Mouse (Mus musculus) lung, adult 18-20 months (tissue): ENCODE measurements around the gene Igfbp4.

ENCODE experiments used
- DNase-seq, 2 experiments: peaks; one replicate each; pipeline ENCODE4 v3.0.0; 2022; ENCODE audit warnings: mixed read lengths in 2 of 2

Gene Igfbp4

DNA sequence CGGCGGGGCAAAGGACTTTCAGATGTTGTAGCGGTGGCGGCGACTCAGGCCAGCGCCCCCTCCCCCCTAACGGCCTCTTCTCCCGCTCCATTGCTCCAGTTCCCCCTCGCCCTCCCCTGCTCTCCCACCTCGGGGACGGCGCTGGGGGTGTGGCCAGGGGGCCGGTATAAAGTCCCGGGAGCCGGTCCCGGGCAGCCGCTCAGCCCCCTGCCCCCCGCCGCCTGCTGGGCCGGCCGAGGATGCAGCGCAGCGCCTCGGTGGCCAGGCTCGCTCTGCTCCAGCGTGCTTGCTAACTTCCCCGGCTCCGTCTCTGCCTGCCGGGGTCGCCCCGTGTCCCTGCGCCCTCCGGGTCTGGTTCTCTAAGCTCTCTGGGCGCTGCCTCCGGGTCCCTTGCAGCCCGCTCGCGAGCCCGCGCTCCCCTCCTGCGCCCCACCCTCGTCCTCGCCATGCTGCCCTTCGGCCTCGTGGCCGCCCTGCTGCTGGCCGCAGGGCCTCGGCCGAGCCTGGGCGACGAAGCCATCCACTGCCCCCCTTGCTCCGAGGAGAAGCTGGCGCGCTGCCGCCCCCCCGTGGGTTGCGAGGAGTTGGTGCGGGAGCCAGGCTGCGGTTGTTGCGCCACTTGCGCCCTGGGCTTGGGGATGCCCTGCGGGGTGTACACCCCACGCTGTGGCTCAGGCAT is at the start of gene Igfbp4:
Igfbp4 (plus strand) TSS at position 194 of the 679 bp plus-strand sequence.
- peak; percentile 63 to 64 for DNase-seq

DNA sequence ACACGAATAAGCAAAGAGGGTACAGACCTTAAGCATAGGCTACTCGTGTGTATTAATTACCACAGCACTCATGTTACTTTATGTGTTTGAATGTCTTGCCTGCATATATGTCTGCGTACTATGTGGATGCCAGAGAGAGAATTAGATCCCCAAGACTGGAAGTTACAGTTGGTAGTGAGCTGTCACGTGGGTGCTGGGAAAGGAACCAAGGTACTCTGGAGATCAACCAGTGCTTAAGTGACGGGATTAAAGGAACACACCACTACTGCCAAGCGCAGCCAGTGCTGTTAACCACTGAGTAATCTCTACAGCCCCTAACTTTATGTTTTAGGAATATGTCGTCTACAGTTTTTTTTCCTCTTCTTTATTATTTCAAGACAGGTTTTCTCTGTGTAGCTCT is 45.1 kb upstream of the Igfbp4 start:
- DNase-seq, result no peak

DNA sequence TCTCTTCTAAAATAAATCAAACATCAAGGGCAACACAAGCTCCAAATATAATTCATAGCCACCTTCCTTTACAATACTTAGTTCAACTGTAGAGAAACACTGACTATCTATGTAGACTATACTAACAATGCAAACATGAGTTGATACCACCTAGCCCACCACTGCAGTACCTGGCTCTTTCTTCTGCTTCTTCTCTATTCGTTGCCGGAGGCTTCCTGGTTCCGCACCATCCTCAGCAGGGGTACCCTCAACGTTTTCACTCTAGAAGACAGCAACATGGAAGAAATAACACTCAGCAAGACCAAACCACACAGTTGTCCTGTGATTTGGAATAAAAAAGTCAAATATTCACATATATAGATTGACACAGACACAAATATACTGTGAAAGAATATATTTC is 43.4 kb upstream of the Igfbp4 start:
- no peak for DNase-seq

DNA sequence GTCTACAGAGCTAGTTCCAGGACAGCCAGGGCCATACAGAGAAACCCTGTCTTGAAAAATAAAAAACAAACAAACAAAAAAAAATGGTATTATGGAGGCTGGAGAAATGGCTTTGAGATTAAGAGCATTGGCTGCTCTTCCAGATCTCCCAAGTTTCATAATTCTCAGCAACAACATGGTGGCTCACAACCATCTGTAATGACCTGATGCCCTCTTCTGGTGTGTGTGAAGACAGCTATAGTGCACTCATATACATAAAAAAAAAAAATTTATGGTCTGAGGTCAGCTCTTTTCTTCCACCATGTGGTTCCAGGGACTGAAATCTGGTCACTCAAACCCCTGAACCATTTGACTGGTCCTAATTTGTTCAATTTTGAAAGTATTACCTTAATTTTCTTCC is 42.3 kb upstream of the Igfbp4 start:
- DNase-seq, result no peak

DNA sequence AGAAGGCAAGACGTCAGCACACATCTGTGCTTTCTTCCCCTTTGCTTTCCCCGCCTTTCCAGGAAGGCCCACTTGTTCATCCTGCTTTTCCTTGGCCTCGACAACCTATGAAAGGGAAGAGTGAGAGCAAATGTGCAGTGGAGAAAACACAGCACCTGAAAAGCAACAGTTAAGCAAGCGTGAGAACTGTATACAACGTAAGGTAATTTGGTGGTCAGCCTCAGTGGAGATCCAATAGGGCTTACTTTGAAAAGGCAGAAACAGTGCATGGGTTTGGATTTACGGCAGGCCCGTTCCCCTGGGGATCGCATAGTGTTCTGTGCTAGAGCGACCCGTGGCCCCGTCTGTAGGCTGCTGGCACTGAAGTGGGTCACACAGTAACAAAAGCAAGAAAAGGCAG is 41.8 kb upstream of the Igfbp4 start:
- no peak for DNase-seq

DNA sequence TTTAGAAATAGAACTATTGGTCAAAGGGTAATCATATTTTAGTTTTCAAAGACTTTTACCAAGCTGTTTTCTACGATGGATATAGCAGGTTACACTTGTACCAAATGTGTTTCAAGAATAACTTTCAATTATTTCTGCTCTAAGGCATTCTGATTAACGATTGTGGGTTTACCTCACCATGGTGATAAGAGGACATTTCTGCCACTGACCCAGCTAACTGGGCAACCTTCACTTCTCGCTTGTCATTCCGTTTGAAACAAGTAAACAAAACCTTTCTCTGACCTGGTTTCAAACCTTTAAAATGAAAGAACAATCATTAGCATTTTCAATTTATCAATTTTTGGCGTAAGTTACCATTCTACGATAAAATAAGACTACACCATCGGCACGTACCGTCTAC is 34.3 kb upstream of the Igfbp4 start:
- DNase-seq, result no peak

DNA sequence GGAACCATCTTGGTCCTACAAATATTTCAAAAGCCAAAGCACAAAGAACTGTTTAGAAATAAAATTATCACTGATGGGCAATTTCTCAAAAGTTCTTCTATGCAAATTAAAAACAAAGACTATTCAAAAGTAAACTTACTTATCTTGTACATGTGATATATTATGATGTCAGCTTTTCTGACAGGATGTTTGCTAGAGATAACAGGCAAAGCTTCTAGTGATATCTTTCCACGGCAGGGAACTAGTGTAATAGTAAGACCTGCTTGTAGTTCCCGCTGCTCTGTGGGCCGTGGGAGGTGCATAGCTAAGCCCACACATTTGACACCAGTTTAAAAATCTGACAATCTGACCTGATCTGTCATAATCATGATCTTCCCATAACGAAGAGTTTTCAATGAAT is 30.9 kb upstream of the Igfbp4 start:
- no peak for DNase-seq

DNA sequence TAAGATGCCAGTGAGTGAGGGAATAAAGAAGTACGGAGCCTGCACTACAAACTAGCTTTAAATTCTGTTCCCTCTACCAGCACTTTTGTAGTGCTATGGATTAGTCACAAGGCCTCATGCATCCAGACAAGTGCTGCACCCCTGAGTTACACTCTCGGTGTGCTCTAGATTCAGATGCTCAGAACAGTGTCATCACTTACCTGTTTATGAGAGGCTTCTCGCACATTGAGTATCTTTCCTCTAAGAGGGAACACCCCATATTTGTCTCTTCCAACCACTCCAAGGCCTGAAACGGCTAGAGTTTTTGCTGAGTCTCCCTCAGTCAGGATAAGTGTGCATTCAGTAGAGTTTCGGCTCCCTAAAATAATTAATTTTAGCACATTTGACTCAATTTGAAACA is 30.3 kb upstream of the Igfbp4 start:
- no peak for DNase-seq

DNA sequence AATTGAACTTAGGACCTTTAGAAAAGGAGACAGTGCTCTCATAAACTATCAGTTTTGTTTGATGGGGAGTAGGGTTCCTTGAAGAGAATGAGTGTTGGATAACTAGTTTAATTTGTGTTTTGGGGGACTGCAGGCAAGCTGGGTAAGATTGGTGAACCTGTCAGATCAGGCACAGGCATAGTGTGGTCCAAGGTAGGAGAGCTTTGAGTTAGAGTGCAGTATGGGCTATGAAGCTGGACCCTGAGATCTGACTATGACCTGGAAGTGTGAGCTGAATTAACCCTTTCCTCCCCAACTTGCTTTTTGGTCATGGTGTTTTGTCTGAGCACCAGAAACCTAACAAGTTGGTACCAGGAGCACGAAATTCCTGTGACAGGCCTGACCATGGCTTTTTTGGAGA is 27.2 kb upstream of the Igfbp4 start:
- no peak for DNase-seq

DNA sequence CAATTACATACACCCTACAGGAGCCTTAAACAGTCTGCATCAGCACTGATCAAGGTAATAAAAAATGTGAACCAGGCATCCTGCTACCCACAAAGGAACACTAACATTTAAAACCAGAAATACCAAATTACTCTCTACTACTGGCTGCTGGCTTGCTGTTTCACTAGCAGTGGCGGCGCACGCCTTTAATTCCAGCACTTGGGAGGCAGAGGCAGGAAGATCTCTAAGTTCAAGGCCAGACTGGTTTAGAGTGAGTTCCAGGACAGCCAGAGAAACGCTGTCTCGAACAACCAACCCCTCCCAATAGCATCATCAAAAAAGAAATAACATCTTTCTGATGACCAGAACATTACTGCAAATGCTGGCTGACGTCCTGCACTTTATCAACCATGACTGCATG is 21.2 kb upstream of the Igfbp4 start:
- DNase-seq, result no peak

DNA sequence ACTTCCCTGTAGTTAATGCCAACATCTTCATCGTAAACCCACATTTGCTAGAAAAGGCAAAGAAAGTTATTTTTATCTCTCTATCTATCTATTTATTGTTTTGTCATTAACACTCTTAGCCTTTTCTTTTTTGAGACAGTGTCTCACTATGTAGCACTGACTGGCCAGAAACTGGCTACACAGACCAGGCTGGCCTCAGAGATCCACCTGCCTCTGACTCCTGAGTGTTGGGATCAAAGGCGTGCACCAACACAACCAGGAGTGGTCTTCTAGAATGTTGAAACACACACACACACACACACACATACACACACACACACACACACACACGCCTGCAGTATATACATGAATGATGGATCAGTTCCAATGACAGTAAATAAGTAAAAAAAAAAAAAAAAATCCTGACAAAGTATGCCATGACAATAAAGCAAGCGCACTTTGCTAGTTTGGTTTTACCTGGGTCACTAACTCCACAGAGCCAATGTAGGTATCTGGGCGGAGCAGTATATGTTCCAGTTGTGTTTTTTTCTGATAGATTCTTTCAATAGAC is 18.6 kb upstream of the Igfbp4 start:
- no peak for DNase-seq

DNA sequence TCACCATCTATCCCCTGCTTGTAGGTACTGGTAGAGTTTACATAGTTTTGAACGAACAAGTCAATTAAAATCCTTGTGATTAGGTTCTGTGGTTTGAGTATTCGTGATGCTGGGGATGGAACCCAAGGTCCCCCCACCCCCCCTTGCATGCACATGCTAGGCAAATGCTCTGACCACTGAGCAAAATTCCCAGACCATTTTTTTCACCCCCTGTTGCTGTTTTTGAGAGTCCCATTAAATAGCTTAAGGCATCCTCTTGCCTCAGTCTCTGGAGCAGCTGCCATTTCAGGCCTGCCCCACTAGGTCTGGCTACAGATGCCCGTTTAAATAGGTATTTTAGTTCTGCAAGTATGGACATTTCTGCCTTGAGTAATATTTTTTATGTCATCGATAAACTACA is 17.9 kb upstream of the Igfbp4 start:
- no peak for DNase-seq

DNA sequence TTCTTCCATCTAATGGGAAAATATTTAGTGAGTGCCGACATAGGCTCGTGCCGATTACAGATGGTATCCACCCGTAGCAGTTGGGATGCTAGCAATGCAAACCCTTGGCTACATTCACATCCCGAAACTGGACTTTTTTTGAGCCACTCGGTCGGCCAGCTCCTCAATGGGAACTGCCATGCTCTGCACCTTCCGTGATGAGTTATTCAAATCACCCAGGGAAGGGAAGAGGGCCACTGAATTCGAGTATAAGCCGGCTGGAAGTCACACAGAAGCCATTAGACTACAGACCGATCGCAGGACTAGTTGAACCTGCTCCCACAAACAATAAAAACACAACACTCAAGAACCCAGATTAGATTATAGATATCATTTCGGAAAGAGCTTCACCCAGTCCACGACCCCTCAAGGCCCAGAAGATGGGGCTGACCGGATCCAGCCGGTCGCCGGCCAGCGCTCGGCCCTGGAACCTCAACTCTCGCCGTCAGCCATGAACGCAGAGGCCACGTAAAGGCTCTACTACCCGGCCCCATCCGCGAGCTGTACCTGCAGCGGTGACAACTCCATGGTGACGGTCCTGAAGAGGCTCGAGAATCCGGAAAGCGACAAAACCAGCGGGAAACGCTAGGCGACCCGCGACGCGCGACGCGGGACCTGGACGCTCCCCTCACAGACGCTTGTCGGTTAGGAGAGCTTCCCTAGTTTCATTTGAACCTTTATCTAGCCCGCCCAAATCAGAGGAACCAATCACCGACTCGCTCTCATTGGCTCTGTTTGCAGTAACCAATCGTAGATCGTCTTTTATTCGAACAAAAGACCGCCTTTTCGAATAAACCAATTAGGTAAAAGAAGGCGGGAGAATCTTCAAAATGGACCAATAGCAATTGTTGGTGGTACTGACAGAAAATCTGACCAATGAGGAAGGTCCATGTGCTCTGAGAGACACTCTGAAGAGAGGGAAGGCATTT is 17.3 kb upstream of the Igfbp4 start, which contains the start of gene Top2a:
Top2a (minus strand) TSS at position 690 of the 968 bp plus-strand sequence.
- peak; percentile 93 to 94 for DNase-seq

DNA sequence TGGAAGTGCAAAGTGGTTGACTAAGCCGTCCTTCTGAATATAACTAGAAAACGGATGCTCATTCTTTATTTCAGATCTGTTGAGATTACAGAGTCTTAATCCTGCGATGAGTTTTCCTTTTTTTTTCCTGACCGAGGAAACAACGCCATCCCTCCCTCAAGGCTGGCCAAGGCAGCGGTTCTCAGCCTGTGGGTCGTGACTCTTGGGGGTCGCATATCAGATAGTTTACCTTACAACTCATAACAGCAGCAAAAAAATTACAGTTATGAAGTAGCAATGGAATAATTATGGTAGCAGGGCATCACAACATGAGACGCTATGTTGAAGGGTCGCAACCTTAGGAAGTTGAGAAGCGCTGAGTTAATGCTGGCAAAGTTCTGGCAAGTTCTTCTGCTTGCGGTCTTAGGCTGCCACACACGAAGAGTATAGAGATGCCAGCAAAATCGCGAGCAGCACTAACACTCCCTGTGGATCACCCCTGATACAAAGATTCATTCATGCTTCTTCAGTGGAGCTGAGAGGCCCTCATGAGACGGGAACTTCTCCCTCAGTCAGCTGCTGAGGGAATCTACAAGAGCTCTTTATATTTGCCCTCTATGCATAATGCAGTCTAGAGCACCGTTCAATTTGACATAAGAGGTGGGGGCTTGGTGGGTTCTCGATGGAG is 16.4 kb upstream of the Igfbp4 start:
- DNase-seq, result no peak

DNA sequence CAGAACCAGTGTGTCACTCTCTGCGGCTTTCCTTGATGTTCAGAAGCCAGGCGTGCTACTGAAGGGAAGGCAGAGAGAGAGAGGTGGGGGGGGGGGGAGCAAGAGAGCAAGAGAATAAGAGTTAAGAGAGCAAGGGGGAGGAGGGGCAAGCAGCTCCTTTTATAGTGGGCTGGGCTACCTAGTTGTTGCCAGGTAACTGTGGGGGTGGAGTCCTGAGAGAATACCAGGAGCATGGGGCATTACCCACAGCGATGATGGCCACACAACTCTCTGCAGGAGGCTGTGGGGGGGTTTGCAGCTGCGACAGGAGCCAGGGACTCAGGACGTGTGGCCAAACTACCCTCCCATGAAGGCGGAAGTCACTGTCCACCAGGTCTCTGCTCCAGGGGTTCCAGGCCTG is 15.2 kb upstream of the Igfbp4 start:
- no peak for DNase-seq

DNA sequence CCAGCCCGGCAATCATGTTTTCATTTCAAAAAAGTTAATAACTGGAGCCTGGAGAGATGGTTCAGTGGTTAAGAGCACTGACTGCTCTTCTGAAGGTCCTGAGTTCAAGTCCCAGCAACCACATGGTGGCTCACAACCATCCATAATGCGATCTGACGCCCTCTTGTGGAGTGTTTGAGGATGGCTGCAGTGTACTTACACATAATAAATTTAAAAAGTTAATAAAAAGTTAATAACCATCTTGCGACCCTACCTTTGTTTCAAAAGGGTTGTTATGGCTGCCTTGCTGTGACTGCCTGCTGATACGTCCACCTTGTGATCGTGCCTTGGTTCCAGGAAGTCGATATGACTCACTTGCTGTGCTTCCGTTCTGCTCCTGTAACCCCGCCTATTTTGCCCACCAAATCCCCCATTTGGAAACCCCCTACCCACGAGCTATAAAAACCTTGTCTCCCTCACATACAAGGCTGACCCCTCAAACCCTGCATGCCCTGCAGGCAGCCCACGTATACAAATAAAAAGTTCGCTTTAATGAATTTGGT is 14.1 kb upstream of the Igfbp4 start:
- DNase-seq, result no peak

DNA sequence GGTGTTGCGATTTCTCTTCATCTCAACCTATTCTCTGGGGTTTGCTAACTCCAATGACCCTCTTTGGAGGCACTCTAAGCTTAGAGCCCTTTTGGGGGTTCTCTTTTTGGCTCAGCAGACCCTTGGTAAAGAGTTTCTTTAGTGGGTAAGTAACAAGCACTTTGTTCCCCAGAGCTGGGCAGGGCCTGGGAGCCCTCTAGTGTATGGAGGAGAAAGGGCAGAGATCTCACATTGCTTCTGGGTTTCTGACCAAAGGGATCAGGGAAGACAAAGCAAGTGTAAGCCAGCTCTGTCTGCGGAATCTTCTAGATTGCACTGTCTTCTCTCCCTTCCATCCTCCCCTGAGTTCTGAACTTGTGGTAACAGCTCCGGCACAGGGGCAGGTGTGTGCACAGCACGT is 5.7 kb upstream of the Igfbp4 start:
- DNase-seq, result no peak

DNA sequence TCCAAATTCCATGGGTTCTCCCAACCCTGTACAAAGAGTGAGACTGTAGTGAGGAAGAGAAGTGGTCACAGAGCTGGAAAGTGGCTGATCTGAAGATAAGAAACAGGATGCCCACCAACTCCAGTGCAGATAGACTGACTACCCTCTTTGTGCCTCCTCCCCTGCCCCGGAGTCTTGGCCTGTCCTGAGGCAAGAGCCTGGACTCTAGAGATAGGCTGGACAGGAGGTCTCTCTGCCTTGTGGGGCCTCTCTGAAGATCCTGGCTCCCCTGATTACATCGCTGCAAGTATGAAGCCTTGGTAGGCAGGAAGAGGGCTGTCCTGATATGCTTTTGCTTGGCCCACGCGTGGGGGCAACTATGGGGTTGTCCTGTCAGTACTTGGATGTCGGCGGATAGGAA is 4.8 kb upstream of the Igfbp4 start:
- DNase-seq, result no peak

DNA sequence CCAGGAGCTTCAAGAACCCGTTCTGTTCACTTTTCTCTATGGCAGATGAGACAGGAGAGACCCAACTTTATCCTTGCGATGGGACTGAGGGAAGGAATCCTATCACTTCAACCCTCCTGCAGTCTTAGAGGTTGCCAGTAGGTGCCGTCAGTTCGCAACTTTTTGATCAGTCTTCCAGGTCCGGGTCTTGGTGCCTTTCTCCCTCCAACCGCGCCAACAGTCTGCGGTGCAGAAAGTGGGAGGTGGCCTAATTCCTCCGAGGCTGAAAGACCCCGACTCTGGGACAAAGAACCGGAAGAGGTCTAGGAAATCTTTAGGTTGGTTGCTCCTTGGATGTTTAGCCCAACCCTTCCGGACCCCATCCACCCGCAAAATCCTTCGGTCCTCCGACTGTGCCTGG is 1.3 kb upstream of the Igfbp4 start:
- peak; percentile 80 to 82 for DNase-seq

DNA sequence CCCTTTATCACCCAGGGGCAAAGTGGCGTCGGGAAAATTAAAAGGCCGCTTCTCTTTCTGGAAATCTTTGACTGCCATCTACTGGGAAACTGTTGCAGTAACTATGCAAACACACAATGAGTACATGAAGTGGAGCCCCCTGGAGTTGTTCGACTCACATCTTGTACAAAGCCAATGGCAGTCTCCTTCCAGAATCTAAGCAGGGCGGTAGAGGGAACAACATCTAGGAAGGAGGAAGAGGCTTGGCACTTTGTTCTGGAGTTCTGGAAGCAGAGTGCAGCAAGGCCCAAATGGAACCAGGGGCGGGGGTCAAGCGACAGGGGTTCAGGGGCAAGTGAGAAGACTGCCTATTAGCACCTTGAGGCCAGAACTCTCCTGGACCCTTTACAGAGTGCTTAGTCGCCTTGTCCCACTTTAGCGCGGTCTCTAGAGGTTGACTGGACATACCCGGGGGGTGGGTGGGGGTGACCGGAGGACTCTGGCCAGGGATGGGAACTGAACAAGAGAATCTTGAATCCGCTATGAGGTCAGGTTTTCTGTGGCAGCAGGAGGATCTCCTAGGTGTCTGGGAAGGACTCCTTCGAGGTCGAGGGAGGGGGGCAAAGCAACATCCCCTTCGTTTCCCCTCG is 584 bp upstream of the Igfbp4 start:
- DNase-seq, result peak in 1 of 2 experiments; percentile 50

DNA sequence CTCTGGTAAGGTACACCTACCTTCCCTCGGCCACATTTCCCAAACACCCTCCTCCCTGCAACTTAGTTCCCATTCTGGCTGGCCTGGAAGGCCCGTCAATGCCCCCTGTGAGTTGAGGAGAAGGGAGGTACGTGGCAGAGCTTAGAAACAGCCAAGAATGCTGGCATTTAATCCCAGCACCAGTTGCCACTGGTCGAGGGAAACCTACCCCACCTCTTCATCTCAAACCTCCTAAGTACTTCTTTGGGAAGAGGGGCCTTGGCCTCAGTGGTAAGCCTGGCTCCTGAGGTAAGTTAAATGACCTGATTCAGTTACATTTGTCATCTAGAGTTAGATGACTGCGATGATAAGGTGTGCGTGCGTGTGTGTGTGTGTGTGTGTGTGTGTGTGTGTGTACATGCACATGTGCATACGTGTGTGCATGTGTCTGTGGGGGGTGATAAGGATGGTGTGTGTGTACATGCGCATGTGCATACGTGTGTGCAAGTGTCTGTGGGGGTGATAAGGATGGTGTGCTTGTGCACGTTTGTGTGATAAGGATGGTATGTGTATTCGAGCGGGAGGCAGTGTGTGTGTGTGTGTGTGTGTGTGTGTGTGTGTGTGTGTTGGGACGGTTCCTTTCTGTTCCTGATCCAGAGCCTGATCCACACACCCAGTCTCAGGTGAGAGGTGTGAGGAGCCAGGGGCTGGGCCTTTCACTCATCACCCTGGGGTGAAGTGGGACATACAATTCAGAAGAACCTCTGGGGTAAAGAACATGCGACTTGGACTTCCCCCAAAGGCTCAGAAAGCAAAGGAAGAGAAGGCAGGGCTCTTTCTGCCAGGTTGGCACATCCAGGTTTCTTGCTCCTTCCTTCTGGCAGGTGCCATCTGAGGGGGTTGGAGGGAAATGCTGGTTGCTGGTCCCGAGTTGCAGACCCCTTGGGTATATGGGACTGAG is 1.1 kb downstream of the Igfbp4 start:
- DNase-seq, result no peak
